Mouse (Mus musculus): ENCODE data around the gene Cnnm4. TPM values are rescaled to one million over a fixed set of nuclear protein-coding genes. Genes with fewer than 3 reads are reported as not detected.

Cnnm4 gene
- total and polyA plus RNA-seq, 3 experiments: 3.9 to 4.6 (median 4.4) TPM

- no peaks in the 10 kb centered on the region for H3K79me2 ChIP-seq (replicated peaks; ENCODE audit: control insufficient read depth, insufficient read depth, low read length)
These were observed 4.0 kb upstream of the Cnnm4 start for GRCm38 (mm10) chr1:36467446-36467845.

DNA sequence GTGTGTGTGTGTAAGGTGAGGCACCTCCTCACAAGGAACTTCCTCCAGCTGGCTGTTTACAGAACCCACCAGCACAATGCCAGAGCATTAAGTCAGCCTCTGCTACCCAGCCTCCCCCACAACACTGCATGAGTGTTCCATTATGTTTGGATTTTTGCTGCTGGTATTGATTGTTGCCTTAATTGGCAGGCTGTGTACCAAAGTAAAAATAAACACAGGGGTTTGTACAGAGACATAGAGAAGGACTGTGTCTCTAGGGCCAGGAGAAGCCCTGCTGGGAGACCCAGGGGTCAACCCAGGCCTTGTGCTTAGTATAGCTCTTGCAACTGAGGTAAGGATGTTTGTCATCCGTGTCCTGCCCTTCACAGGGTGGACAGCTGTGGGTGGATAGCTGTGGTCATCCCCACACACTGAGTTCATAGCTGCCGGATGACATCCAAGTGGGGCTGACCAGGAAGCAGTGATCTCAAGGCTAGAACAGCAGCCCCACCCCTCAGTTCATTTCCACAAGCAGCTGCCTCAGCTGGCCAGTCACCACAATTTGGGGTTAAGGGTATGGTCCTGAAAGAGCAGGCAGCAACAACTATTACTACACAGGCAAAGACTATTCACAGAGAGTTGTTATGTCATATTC is 1.5 kb upstream of the Cnnm4 start:
- H3K79me2 ChIP-seq (replicated peaks; ENCODE audit: control insufficient read depth, insufficient read depth, low read length): no peaks in the 10 kb centered on the region
- H3K27ac ChIP-seq: no peak overlapping the region
- no peaks in the 10 kb centered on the region for H3K36me3 ChIP-seq (ENCODE audit: control insufficient read depth, insufficient read depth, low read length)
- peaks cover 13% of the 10 kb centered on the region for H3K4me1 ChIP-seq (ENCODE audit: control insufficient read depth, insufficient read depth, low read length)
- 0 out of 2 replicates have a peak overlapping the region, but pooled peaks have one; percentile 11 for H3K9ac ChIP-seq (ENCODE audit: low read depth, low read length)
- intact Hi-C loops (cut with DNase I): loop anchor here (2.0 to 5.0 kb wide), 3 partner anchors 41 to 163 kb away; partner anchors contain the start of genes Arid5a, Cnnm3 and Kansl3
- H3K27me3 ChIP-seq (ENCODE audit: control insufficient read depth, insufficient read depth, low read length): no peaks in the 10 kb centered on the region
- H3K4me3 ChIP-seq: no peak overlapping the region
- DNase-seq: peak; percentile 51
- TF ChIP-seq POLR2A (IDR thresholded peaks at IDR 0.05; ENCODE audit: insufficient read depth, low read depth, low read length): no peak
- WGBS: 33% methylated on average over 2 of the region's 2 CpGs

More at GRCm38 (mm10) chr1:36467446-36467845, 4.0 kb upstream of the Cnnm4 start:
- TF ChIP-seq POLR2A (IDR thresholded peaks at IDR 0.05; ENCODE audit: insufficient read depth, low read depth, low read length) (no peak), EP300 (IDR thresholded peaks at IDR 0.05; ENCODE audit: insufficient read depth, low read depth, low read length) (no peak), CTCF (IDR thresholded peaks at IDR 0.05) (no peak)
- DNase-seq: no peak
- Histone ChIP-seq H3K4me1 (ENCODE audit: control insufficient read depth, insufficient read depth, low read length) (peaks cover 7% of the 10 kb centered on the region), H3K27ac (no peak overlapping the region), H3K4me3 (no peak overlapping the region), H3K36me3 (ENCODE audit: control insufficient read depth, insufficient read depth, low read length) (no peaks in the 10 kb centered on the region), H3K27me3 (ENCODE audit: control insufficient read depth, insufficient read depth, low read length) (no peaks in the 10 kb centered on the region), H3K9ac (ENCODE audit: low read depth, low read length) (no peak overlapping the region)
- WGBS: 65% methylated on average over 5 of the region's 5 CpGs
- intact Hi-C loops (cut with DNase I): no loop called here

DNA sequence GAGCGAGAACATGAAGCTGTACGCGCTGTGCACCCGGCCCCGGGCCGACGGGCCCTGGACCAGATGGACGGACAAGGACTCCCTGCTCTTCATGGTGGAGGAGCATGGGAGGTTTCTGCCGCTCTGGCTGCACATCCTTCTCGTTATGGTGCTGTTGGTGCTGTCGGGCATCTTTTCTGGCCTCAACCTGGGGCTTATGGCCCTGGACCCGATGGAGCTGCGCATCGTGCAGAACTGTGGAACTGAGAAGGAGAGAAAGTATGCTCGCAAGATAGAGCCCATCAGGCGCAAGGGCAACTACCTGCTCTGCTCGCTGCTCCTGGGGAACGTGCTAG is 653 bp downstream of the Cnnm4 start:
- Histone ChIP-seq H3K27me3 (ENCODE audit: control insufficient read depth, insufficient read depth, low read length) (no peaks in the 10 kb centered on the region), H3K36me3 (ENCODE audit: control insufficient read depth, insufficient read depth, low read length) (no peaks in the 10 kb centered on the region), H3K4me3 (peak overlapping the region; percentile 91), H3K4me1 (ENCODE audit: control insufficient read depth, insufficient read depth, low read length) (peaks cover 13% of the 10 kb centered on the region), H3K27ac (peak overlapping the region; percentile 77), H3K9ac (ENCODE audit: low read depth, low read length) (peak overlapping the region; percentile 56), H3K79me2 (replicated peaks; ENCODE audit: control insufficient read depth, insufficient read depth, low read length) (no peaks in the 10 kb centered on the region)
- no peak for DNase-seq
- WGBS: 19% methylated on average over 18 of the region's 18 CpGs
- TF ChIP-seq POLR2A (IDR thresholded peaks at IDR 0.05; ENCODE audit: insufficient read depth, low read depth, low read length): no peak
- no peak for TF ChIP-seq CTCF (IDR thresholded peaks at IDR 0.05)
- TF ChIP-seq EP300 (IDR thresholded peaks at IDR 0.05; ENCODE audit: insufficient read depth, low read depth, low read length): no peak
- intact Hi-C loops (cut with DNase I): loop anchor here (2.0 to 5.0 kb wide), 2 partner anchors 21 to 165 kb away; partner anchors contain the start of gene Arid5a

GRCm38 (mm10) chr1:36473211-36473780 is 1.9 kb downstream of the Cnnm4 start:
- no peaks in the 10 kb centered on the region for H3K36me3 ChIP-seq (ENCODE audit: control insufficient read depth, insufficient read depth, low read length)
- H3K9ac ChIP-seq (ENCODE audit: low read depth, low read length): no peak overlapping the region
- intact Hi-C loops (cut with DNase I): loop anchor here (2.0 to 5.0 kb wide), 2 partner anchors 20 to 166 kb away; partner anchors contain the start of gene Arid5a
- WGBS: 79% methylated on average over 10 of the region's 10 CpGs
- H3K4me1 ChIP-seq (ENCODE audit: control insufficient read depth, insufficient read depth, low read length): peaks cover 13% of the 10 kb centered on the region
- no peak overlapping the region for H3K27ac ChIP-seq
- no peaks in the 10 kb centered on the region for H3K27me3 ChIP-seq (ENCODE audit: control insufficient read depth, insufficient read depth, low read length)
- no peaks in the 10 kb centered on the region for H3K79me2 ChIP-seq (replicated peaks; ENCODE audit: control insufficient read depth, insufficient read depth, low read length)
- no peak overlapping the region for H3K4me3 ChIP-seq
- DNase-seq: no peak
- TF ChIP-seq CTCF (IDR thresholded peaks at IDR 0.05) (no peak), EP300 (IDR thresholded peaks at IDR 0.05; ENCODE audit: insufficient read depth, low read depth, low read length) (no peak), POLR2A (IDR thresholded peaks at IDR 0.05; ENCODE audit: insufficient read depth, low read depth, low read length) (no peak)

- H3K4me3 ChIP-seq: no peak overlapping the region
- intact Hi-C loops (cut with DNase I): loop anchor here (5.0 kb wide), 1 partner anchor 167 kb away; the partner anchor contains the start of gene Arid5a
- H3K36me3 ChIP-seq (ENCODE audit: control insufficient read depth, insufficient read depth, low read length): no peaks in the 10 kb centered on the region
- H3K79me2 ChIP-seq (replicated peaks; ENCODE audit: control insufficient read depth, insufficient read depth, low read length): no peaks in the 10 kb centered on the region
- WGBS: 56% methylated on average over 3 of the region's 3 CpGs
- H3K27me3 ChIP-seq (ENCODE audit: control insufficient read depth, insufficient read depth, low read length): no peaks in the 10 kb centered on the region
- peaks cover 13% of the 10 kb centered on the region for H3K4me1 ChIP-seq (ENCODE audit: control insufficient read depth, insufficient read depth, low read length)
- no peak overlapping the region for H3K9ac ChIP-seq (ENCODE audit: low read depth, low read length)
- TF ChIP-seq EP300 (IDR thresholded peaks at IDR 0.05; ENCODE audit: insufficient read depth, low read depth, low read length) (no peak), POLR2A (IDR thresholded peaks at IDR 0.05; ENCODE audit: insufficient read depth, low read depth, low read length) (no peak), CTCF (IDR thresholded peaks at IDR 0.05) (no peak)
- no peak overlapping the region for H3K27ac ChIP-seq
- no peak for DNase-seq
These were observed 3.2 kb downstream of the Cnnm4 start for GRCm38 (mm10) chr1:36474646-36475045.

DNA sequence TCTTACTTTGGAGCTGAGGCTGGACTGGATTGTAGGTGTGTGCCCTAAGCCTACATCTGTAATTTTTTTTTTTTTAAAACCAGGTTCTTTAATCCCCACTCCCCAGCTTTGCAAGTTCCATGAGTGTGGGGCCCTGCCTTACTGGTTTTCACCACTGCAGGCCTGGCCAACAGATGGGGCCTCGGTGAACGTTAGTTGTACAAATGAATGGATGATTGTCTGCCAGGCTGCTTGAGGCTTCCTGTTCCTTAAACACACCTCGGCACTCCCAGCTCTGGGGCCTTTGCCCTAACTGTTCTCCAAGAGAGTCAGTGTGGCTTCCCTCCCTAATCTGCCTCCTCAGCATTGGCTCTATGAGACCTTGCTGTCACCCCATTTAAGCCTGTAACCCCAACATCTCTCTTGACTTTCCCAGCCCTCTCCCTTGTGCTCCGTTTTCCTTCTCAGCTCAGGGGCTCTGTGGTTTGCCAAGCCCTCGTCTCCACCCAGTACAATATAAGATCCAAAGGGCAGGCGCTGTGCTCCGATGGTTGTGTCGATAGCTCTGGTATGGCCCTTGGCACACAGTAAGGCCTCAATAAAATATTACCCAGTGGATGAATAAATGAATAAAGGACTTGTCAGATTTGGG is 4.2 kb downstream of the Cnnm4 start:
- no peaks in the 10 kb centered on the region for H3K79me2 ChIP-seq (replicated peaks; ENCODE audit: control insufficient read depth, insufficient read depth, low read length)
- H3K4me3 ChIP-seq: no peak overlapping the region
- H3K27ac ChIP-seq: no peak overlapping the region
- peaks cover 9% of the 10 kb centered on the region for H3K4me1 ChIP-seq (ENCODE audit: control insufficient read depth, insufficient read depth, low read length)
- H3K9ac ChIP-seq (ENCODE audit: low read depth, low read length): no peak overlapping the region
- WGBS: 52% methylated on average over 8 of the region's 8 CpGs
- no peaks in the 10 kb centered on the region for H3K36me3 ChIP-seq (ENCODE audit: control insufficient read depth, insufficient read depth, low read length)
- H3K27me3 ChIP-seq (ENCODE audit: control insufficient read depth, insufficient read depth, low read length): no peaks in the 10 kb centered on the region
- no peak for TF ChIP-seq EP300 (IDR thresholded peaks at IDR 0.05; ENCODE audit: insufficient read depth, low read depth, low read length)
- TF ChIP-seq CTCF (IDR thresholded peaks at IDR 0.05): no peak
- TF ChIP-seq POLR2A (IDR thresholded peaks at IDR 0.05; ENCODE audit: insufficient read depth, low read depth, low read length): no peak
- intact Hi-C loops (cut with DNase I): no loop called here
- no peak for DNase-seq

Measured in heart, adult 2 months (tissue).